Mouse (Mus musculus) heart, adult 18-20 months (tissue): ENCODE data around the gene Fv1. TPM values are rescaled to one million over a fixed set of nuclear protein-coding genes. Genes with fewer than 3 reads are reported as not detected.
"Not testable (repeated sequence)": the region's sequence is repeated elsewhere in the genome, so short reads cannot be mapped to it uniquely, and the experiment has no call there.

ENCODE experiments used
- DNase-seq, 2 experiments: peaks; one replicate each; pipeline ENCODE4 v3.0.0; 2021 to 2022; ENCODE audit warnings: mixed read lengths in 1 of 2
- long read RNA-seq, 2 experiments: library from polyadenylated mRNA; stranded (forward); transcript quantifications; one replicate each; pipeline ENCODE4 v2.0.0; 2021
- total RNA-seq, 2 experiments: library from RNA; stranded (reverse); gene quantifications; 2 replicates each; pipeline ENCODE4 v1.2.3; 2021

The Fv1 gene
- 10 to 100 TPM; 17.2 to 22.3 TPM for total RNA-seq
- long read RNA-seq, experiment 1, partial matches to known transcripts: 0 of 5 reads
- long read RNA-seq, experiment 1, other reads (novel, unspliced or antisense): 3 of 5 reads
- long read RNA-seq, experiment 2, partial matches to known transcripts: 0 of 1 reads
- long read RNA-seq, experiment 2, other reads (novel, unspliced or antisense): 0 of 1 reads

GRCm38 (mm10) chr4:147868450-147869031 is at the start of gene Fv1, which contains the start of gene Miip:
TSS of gene Fv1 (plus strand) at chr4:147868979.
TSS of gene Miip (minus strand) at chr4:147868816.
- DNase-seq: peak; percentile 94 to 99

DNA sequence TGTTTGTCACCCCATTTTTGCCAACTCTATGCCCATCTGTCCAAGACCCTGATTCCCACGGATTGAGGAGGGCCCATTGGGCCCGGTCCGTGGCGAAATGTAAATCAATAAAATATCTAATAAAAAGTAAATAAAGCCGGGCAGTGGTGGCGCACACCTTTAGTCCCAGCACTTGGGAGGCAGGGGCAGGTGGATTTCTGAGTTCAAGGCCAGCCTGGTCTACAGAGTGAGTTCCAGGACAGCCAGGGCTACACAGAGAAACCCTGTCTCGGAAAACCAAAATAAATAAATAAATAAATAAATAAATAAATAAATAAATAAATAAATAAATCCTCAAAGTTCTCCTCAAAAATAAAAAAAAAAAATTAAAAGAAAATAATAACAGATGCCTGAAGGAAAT is 49.1 kb upstream of the Fv1 start:
- DNase-seq: not testable (repeated sequence)

- DNase-seq: not testable (repeated sequence)
Observed at GRCm38 (mm10) chr4:147821414-147821813, 47.4 kb upstream of the Fv1 start.

DNA sequence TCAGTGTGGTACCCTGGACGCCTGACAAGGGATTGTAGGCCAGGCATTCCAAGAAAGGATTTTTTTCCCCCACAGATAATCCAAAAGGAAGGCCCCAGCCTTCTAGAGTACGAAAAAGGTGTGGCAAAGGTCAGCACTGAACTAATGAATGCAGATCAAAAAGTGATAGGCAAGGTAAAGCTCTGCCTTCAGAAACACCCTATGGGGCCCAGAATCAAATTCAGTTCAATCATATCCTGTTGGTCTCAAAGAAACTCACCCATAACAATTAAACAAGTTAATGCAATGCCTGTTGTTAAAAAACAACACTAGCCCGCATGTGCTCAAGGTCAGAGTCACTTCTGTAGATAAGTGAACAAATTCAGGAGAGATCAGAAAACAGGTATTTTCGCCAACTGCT is 44.4 kb upstream of the Fv1 start:
- no peak for DNase-seq

DNA sequence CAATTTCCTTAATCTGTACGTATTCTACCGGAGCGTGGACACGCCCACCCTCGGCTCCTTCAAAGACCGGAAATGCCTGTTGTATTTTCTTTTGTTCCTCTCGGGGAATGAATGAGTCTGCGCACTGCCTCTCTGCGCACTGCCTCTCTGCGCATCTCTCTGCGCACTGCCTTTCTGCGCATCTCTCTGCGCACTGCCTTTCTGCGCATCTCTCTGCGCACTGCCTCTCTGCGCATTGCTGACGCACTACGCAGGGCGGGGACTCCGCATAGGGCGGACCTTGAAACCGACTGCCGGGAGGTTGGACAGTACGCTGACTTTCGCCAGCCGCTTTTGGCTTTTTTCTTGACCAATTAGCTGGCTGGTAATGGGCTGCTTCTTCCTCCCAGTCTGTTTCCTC is 29.5 kb upstream of the Fv1 start:
- DNase-seq: peak in 1 of 2 experiments; percentile 70

DNA sequence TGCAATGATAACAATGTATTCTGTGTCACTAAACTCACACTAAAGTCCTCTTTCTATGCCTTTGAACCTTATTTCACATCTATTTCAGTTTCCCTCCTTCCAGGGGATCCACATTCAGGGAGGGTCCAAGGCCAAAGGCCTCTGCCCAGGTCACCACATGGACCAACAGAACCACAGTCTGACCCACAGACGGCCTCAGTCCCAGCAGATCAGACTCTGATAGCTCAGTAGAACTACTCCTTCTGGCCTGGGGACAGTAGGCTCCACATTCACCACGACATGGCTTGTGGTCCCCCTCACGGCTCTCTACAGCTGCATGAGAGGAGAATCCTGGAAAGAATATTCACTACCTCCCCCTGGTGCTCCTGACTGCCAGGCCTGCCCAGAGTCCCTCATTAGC is 25.9 kb upstream of the Fv1 start:
- no peak for DNase-seq

- DNase-seq: peak; percentile 91
Observed at GRCm38 (mm10) chr4:147847614-147848583, 20.9 kb upstream of the Fv1 start, which contains the start of gene Zfp933. TSS of gene Zfp933 (minus strand) at chr4:147848366.

DNA sequence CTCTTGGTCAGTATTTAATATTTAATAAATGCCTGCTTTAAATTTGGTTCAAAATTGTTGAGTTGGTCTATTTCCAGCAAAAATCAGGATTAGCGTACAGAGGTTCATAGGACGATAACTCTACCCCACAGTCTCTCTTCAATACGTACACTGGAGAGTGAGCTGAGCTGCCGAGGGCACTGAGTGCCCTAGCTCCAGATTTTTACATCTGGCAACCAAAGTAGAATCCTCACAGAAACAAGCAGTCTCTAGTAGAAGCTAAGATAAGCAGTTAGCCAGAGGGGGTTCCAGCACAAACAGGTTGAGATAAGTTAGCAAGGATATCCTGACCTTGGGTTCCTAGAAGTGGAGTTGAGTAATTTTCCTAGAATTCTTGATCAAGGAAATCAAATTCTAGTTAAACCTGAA is 20.2 kb upstream of the Fv1 start:
- DNase-seq: no peak

GRCm38 (mm10) chr4:147850776-147851175 is 18.0 kb upstream of the Fv1 start:
- DNase-seq: no peak

GRCm38 (mm10) chr4:147862051-147862450 is 6.7 kb upstream of the Fv1 start:
- no peak for DNase-seq

GRCm38 (mm10) chr4:147865651-147866050 is 3.1 kb upstream of the Fv1 start:
- DNase-seq: no peak

GRCm38 (mm10) chr4:147866056-147866455 is 2.7 kb upstream of the Fv1 start:
- DNase-seq: no peak

- DNase-seq: not testable (repeated sequence)
Observed at GRCm38 (mm10) chr4:147866793-147867192, 2.0 kb upstream of the Fv1 start.

DNA sequence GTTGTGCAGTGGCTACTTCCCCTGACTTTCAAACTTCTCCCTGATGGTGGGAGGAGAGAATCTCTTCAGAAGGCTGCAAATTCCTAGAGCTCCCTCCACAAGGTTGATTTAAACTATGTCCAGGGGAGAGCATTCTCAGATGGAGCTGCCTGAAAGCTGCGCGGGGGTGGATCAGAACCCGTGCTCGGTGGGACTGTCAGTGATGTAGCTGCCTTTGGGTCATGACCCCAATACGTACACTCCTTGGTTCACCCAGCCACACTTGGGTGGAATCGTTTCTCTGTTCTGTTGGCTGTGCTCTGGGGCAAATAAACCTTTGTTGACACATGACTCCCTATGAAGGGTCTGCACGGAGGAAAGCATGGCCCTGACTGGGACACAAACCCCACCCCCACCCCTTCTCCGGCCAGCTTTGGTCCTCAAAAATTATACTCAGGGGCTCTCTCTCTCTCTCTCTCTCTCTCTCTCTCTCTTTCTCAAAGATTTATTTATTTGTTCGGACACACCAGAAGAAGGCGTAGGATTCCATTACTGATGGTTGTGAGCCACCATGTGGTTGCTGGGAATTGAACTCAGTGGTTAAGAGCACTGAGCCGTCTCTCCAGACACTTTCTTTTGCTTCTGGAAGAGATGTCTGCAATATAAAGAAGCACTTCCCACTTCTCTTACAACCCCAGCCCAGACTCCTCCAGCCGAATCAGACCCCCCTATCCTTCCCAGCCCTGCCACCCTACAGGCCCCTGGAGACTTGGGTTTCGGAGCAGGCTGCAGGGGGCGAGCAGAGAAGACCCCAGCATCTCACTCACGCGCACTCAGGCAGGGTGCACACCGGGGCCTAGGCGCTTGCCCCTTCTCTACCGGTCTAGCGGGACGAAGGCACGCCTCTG is 973 bp upstream of the Fv1 start:
- DNase-seq: peak in 1 of 2 experiments; percentile 12

DNA sequence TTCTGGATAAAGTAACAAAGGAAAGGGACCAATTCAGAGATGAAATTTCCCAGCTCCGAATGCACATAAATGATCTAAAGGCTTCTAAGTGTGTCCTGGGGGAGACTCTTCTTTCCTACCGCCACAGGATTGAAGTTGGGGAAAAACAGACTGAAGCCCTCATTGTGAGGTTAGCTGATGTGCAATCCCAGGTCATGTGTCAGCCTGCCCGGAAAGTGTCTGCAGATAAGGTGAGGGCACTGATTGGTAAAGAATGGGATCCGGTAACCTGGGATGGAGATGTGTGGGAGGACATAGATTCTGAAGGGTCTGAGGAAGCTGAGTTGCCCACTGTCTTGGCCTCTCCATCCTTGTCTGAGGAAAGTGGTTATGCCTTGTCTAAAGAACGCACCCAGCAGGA is 459 bp downstream of the Fv1 start:
- DNase-seq: peak in 1 of 2 experiments; percentile 32

- DNase-seq: no peak
Observed at GRCm38 (mm10) chr4:147875852-147876575, 7.2 kb downstream of the Fv1 start.

DNA sequence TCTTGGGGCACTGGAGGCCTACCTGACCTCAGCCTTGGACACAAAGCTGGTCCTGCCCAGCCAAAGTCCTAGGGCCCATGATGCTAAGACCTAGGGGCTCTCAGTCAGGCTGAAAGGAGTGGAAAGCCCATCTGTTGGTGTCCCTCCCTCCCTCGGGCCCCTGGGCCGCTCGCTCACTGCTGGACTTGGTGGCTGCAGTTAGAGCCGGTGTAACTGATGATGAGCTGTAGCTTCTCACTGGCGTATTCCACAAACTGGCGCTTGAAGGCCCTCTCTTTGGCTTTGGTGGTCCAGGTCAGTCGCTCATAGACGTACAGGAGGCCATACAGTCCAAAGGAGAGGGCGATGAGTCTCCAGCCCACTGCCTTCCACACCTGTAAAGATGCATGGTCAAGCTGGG is 9.8 kb downstream of the Fv1 start:
- DNase-seq: no peak

DNA sequence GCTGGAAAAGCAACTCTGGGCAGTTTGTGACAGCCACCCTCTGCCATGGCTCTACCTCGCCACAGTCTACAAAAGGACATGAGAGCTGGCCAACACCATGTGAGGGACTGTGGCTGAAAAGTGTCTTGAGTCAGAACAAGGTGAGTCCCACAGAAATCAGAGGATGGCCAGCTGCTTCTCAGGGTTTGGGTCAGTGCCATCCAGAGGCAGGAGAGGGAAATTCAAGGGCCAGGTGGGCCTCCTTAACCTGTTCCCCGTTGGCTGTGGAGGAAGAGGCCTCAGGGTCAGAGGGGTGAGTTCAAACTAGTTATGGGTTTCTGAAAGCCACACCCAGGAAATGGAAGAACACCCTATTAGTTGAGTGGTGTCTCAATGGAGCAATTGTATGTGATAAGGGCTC is 10.7 kb downstream of the Fv1 start:
- DNase-seq: no peak

- DNase-seq: no peak
Observed at GRCm38 (mm10) chr4:147879865-147880264, 11.1 kb downstream of the Fv1 start.

DNA sequence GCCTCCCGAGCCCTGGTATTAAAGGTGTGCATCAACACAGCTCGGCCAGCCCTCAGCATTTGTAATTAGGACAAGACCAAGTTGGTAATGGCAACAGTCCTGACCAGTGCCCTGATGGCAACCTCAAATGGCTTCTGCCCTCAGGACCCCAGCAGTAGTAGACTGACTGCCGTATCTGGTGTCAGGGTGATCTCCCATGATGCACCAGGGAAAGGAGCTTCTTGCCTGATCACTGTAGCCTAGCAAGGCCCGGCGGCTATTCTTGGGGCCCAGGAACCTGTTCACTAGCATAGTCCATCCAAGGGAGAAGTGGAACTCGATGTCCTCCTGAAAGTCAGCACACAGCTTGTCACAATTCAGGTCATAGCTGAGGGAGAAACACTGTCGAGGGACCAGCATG is 13.0 kb downstream of the Fv1 start:
- DNase-seq: no peak

- no peak for DNase-seq
Observed at GRCm38 (mm10) chr4:147883041-147883440, 14.3 kb downstream of the Fv1 start.
